Mouse (Mus musculus) splenic B cell, adult 2 months (primary cell): Measurements from ENCODE around the gene Znhit1.
"Not testable (repeated sequence)": the region's sequence is repeated elsewhere in the genome, so short reads cannot be mapped to it uniquely, and the experiment has no call there.

Experiments used
- DNase-seq: peaks from one replicate; pipeline ENCODE4 v3.0.0-alpha.2; 2011; ENCODE audit warnings: low read depth, low spot score
- H3K27me3 ChIP-seq: 2 replicates; pipeline ENCODE4 v1.6.1; 2012; ENCODE audit warnings: mild to moderate bottlenecking, low read length, moderate library complexity, mixed read lengths; ENCODE audit not compliant: control insufficient read depth, poor library complexity, insufficient read depth, severe bottlenecking
- H3K36me3 ChIP-seq: 2 replicates; pipeline ENCODE4 v1.6.1; 2012; ENCODE audit warnings: mild to moderate bottlenecking, low read length, moderate library complexity, mixed read lengths; ENCODE audit not compliant: control insufficient read depth, poor library complexity, insufficient read depth, severe bottlenecking

Gene Znhit1

GRCm38 (mm10) chr5:136952153-136952552, 35.7 kb downstream of the Znhit1 start:
- H3K36me3 ChIP-seq = no peaks in the 10 kb centered on the region
- no peaks in the 10 kb centered on the region for H3K27me3 ChIP-seq
- no peak for DNase-seq

GRCm38 (mm10) chr5:136950521-136950920, 37.3 kb downstream of the Znhit1 start:
- no peaks in the 10 kb centered on the region for H3K27me3 ChIP-seq
- DNase-seq = no peak
- no peaks in the 10 kb centered on the region for H3K36me3 ChIP-seq

GRCm38 (mm10) chr5:136949551-136950336, 38.1 kb downstream of the Znhit1 start:
- DNase-seq, H3K27me3 ChIP-seq, H3K36me3 ChIP-seq: not testable (repeated sequence)

- Histone ChIP-seq H3K27me3 (no peaks in the 10 kb centered on the region), H3K36me3 (no peaks in the 10 kb centered on the region)
- DNase-seq = no peak
Measured at GRCm38 (mm10) chr5:136947874-136948273, 39.9 kb downstream of the Znhit1 start.

GRCm38 (mm10) chr5:136945084-136945483, 42.7 kb downstream of the Znhit1 start:
- no peaks in the 10 kb centered on the region for H3K27me3 ChIP-seq
- no peak for DNase-seq
- no peaks in the 10 kb centered on the region for H3K36me3 ChIP-seq

DNA sequence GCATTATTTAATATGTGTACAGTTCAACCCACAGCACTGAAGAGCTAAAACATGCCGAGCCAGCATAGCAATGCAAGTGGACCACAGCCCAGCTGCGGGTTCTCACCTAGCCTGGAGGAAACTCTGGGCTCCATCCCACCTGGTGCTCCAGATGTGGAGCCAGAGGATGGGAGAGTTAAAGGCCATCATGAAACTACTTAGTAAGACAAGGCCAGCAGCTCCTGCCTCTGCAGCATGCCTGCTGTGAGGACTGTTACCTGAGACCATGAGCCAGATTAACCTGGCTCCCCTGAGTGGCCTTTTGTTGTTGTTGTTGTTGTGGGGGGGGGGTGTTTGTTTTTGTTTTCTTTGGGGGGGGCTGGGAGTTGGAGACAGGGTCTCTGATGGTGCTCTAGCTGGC, 44.4 kb downstream of the Znhit1 start:
- H3K36me3 ChIP-seq = no peaks in the 10 kb centered on the region
- no peaks in the 10 kb centered on the region for H3K27me3 ChIP-seq
- DNase-seq = no peak

- no peaks in the 10 kb centered on the region for H3K27me3 ChIP-seq
- DNase-seq = no peak
- H3K36me3 ChIP-seq = no peaks in the 10 kb centered on the region
Measured at GRCm38 (mm10) chr5:136942781-136943180, 45.0 kb downstream of the Znhit1 start.

- no peaks in the 10 kb centered on the region for H3K36me3 ChIP-seq
- no peak for DNase-seq
- H3K27me3 ChIP-seq = no peaks in the 10 kb centered on the region
Measured at GRCm38 (mm10) chr5:136940845-136941560, 46.8 kb downstream of the Znhit1 start.

- H3K27me3 ChIP-seq, DNase-seq, H3K36me3 ChIP-seq: not testable (repeated sequence)
Measured at GRCm38 (mm10) chr5:136940029-136940428, 47.8 kb downstream of the Znhit1 start.

DNA sequence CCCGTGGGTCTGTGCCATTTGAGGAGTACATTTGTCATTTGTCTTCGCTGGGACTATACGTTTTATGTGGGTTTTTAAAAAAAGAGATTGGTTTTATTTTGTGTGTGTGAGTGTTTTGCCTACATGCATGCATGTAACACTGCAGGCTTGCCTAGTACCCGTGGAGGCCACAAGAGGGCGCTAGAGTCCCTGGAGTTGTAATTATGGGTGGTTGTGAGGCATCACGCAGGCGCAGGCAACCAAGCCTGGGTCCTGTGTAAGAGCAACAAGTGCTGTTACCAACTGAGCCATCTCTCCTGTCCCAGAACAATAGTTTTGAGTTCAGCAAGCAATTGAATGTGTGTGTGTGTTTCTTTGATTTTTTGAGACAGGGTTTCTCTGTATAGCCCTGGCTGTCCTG, 48.5 kb downstream of the Znhit1 start:
- peak; percentile 40 for DNase-seq
- Histone ChIP-seq H3K36me3 (no peaks in the 10 kb centered on the region), H3K27me3 (no peaks in the 10 kb centered on the region)

- Histone ChIP-seq H3K36me3 (no peaks in the 10 kb centered on the region), H3K27me3 (no peaks in the 10 kb centered on the region)
- DNase-seq = no peak
Measured at GRCm38 (mm10) chr5:136937621-136938020, 50.2 kb downstream of the Znhit1 start.

DNA sequence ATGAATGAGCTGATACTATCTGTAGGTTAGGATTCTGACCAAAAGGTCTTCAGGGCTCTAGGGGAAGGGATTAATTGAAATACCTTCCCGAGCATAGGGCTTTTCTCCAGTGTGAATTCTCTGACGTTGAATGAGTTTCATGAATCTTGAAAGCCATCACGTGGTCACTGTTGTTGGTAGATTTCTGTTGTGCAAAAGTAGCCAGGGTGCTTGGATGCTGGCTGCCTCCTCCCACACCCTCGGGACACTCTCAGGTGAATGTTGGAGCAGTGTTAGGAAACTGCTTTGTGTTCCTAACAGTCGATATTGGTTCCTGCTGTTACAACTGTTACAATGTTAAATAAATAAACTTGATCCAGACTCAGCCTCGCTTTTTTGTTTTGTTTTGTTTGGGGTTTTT, 51.1 kb downstream of the Znhit1 start:
- no peaks in the 10 kb centered on the region for H3K27me3 ChIP-seq
- no peak for DNase-seq

GRCm38 (mm10) chr5:136935905-136936695, 51.7 kb downstream of the Znhit1 start:
- peak; percentile 38 for DNase-seq
- Histone ChIP-seq H3K36me3 (no peaks in the 10 kb centered on the region), H3K27me3 (no peaks in the 10 kb centered on the region)

More for the DNA sequence above, 51.1 kb downstream of the Znhit1 start:
- no peaks in the 10 kb centered on the region for H3K36me3 ChIP-seq

DNA sequence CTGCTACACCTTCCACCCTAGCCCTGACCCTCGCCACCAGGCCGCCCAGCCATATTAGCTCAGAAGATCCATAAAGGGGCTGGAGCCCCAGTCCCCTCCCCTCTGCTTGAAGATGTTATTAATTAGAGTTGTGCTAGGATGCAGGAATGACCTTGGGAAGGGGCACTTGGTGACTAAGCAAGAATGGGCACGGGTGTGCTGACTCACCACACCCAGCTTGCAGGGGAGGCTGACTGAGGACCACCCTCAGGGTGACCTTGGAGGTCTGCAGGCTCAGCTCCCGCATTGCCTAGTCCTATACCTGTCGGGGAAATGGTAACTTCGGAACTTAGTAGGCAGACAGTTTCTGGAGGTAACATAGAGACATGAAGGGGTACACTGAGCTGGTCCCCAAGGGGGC, 53.9 kb downstream of the Znhit1 start:
- no peaks in the 10 kb centered on the region for H3K27me3 ChIP-seq
- no peak for DNase-seq
- no peaks in the 10 kb centered on the region for H3K36me3 ChIP-seq

- Histone ChIP-seq H3K36me3 (no peaks in the 10 kb centered on the region), H3K27me3 (no peaks in the 10 kb centered on the region)
- DNase-seq = peak; percentile 17
Measured at GRCm38 (mm10) chr5:136932956-136933355, 54.9 kb downstream of the Znhit1 start.
